Mouse (Mus musculus): ENCODE results near the gene Als2. TPM values are rescaled to one million over a fixed set of nuclear protein-coding genes. Genes with fewer than 3 reads are reported as not detected.
A peak's percentile ranks its signal among the peaks of the same experiment; 100 is the strongest.

The Als2 gene
- polyA plus RNA-seq, 1 experiment = not detected

GRCm38 (mm10) chr1:59144543-59144942 lies 92.5 kb downstream of the Als2 start:
- no peaks in the 10 kb centered on the region for H3K4me1 ChIP-seq (ENCODE audit: control insufficient read depth, insufficient read depth, low read length)
- WGBS = 77% methylated on average over 10 of the region's 10 CpGs
- no peak overlapping the region for H3K4me3 ChIP-seq (ENCODE audit: insufficient read depth, low read depth, low read length)
- H3K27ac ChIP-seq (ENCODE audit: insufficient read depth, low read depth, low read length) = no peak overlapping the region
- TF ChIP-seq POLR2A (IDR thresholded peaks at IDR 0.05; ENCODE audit: insufficient read depth, low read depth, low read length) (no peak), CTCF (IDR thresholded peaks at IDR 0.05; ENCODE audit: insufficient read depth, low read depth, low read length) (no peak)

GRCm38 (mm10) chr1:59142809-59143208 lies 94.2 kb downstream of the Als2 start:
- H3K4me1 ChIP-seq (ENCODE audit: control insufficient read depth, insufficient read depth, low read length) = no peaks in the 10 kb centered on the region
- TF ChIP-seq POLR2A (IDR thresholded peaks at IDR 0.05; ENCODE audit: insufficient read depth, low read depth, low read length) = no peak
- no peak for TF ChIP-seq CTCF (IDR thresholded peaks at IDR 0.05; ENCODE audit: insufficient read depth, low read depth, low read length)
- no peak overlapping the region for H3K4me3 ChIP-seq (ENCODE audit: insufficient read depth, low read depth, low read length)
- H3K27ac ChIP-seq (ENCODE audit: insufficient read depth, low read depth, low read length) = no peak overlapping the region

GRCm38 (mm10) chr1:59134419-59134818 lies 102.6 kb downstream of the Als2 start:
- WGBS = 68% methylated on average over 5 of the region's 5 CpGs
- Histone ChIP-seq H3K4me1 (ENCODE audit: control insufficient read depth, insufficient read depth, low read length) (no peaks in the 10 kb centered on the region), H3K27ac (ENCODE audit: insufficient read depth, low read depth, low read length) (no peak overlapping the region), H3K4me3 (ENCODE audit: insufficient read depth, low read depth, low read length) (no peak overlapping the region)
- TF ChIP-seq CTCF (IDR thresholded peaks at IDR 0.05; ENCODE audit: insufficient read depth, low read depth, low read length) = no peak
- TF ChIP-seq POLR2A (IDR thresholded peaks at IDR 0.05; ENCODE audit: insufficient read depth, low read depth, low read length) = no peak

- WGBS = 77% methylated on average over 7 of the region's 7 CpGs
- H3K4me3 ChIP-seq (ENCODE audit: insufficient read depth, low read depth, low read length) = no peak overlapping the region
- TF ChIP-seq CTCF (IDR thresholded peaks at IDR 0.05; ENCODE audit: insufficient read depth, low read depth, low read length) = no peak
- no peak for TF ChIP-seq POLR2A (IDR thresholded peaks at IDR 0.05; ENCODE audit: insufficient read depth, low read depth, low read length)
- no peak overlapping the region for H3K27ac ChIP-seq (ENCODE audit: insufficient read depth, low read depth, low read length)
- no peaks in the 10 kb centered on the region for H3K4me1 ChIP-seq (ENCODE audit: control insufficient read depth, insufficient read depth, low read length)
Observed at GRCm38 (mm10) chr1:59128879-59129278, 108.2 kb downstream of the Als2 start.

GRCm38 (mm10) chr1:59125558-59125957 lies 111.5 kb downstream of the Als2 start:
- H3K4me3 ChIP-seq (ENCODE audit: insufficient read depth, low read depth, low read length) = no peak overlapping the region
- H3K4me1 ChIP-seq (ENCODE audit: control insufficient read depth, insufficient read depth, low read length) = no peaks in the 10 kb centered on the region
- TF ChIP-seq POLR2A (IDR thresholded peaks at IDR 0.05; ENCODE audit: insufficient read depth, low read depth, low read length) (no peak), CTCF (IDR thresholded peaks at IDR 0.05; ENCODE audit: insufficient read depth, low read depth, low read length) (no peak)
- no peak overlapping the region for H3K27ac ChIP-seq (ENCODE audit: insufficient read depth, low read depth, low read length)
- 82% methylated on average over 5 of the region's 5 CpGs for WGBS

GRCm38 (mm10) chr1:59119720-59120457 lies 117.1 kb downstream of the Als2 start, which contains the start of gene Tmem237:
TSS of gene Tmem237 (minus strand) at chr1:59120408.
- Histone ChIP-seq H3K4me3 (ENCODE audit: insufficient read depth, low read depth, low read length) (peak within 1 kb of the TSS; percentile 94), H3K4me1 (ENCODE audit: control insufficient read depth, insufficient read depth, low read length) (no peaks in the 10 kb centered on the region), H3K27ac (ENCODE audit: insufficient read depth, low read depth, low read length) (peak within 1 kb of the TSS; percentile 76)
- TF ChIP-seq CTCF (IDR thresholded peaks at IDR 0.05; ENCODE audit: insufficient read depth, low read depth, low read length) (no peak), POLR2A (IDR thresholded peaks at IDR 0.05; ENCODE audit: insufficient read depth, low read depth, low read length) (peak; percentile 73)
- under 1% methylated on average over 74 of the region's 74 CpGs for WGBS

Other genes with a start within 250 kb of the Als2 start
- not detected in 2 replicates for gene C2cd6, start 142.3 kb downstream of the Als2 start, polyA plus RNA-seq (2012; ENCODE audit: insufficient read depth, insufficient read length, low replicate concordance, missing spikeins)
- gene Tmem237, start 116.8 kb downstream of the Als2 start, polyA plus RNA-seq (2012; ENCODE audit: insufficient read depth, insufficient read length, low replicate concordance, missing spikeins) = not detected in 2 replicates
- not detected in 2 replicates for gene Mpp4, start 73.8 kb downstream of the Als2 start, polyA plus RNA-seq (2012; ENCODE audit: insufficient read depth, insufficient read length, low replicate concordance, missing spikeins)
- gene Cdk15, start 19.7 kb upstream of the Als2 start, polyA plus RNA-seq (2012; ENCODE audit: insufficient read depth, insufficient read length, low replicate concordance, missing spikeins) = not detected in 2 replicates
- gene Fzd7, start 245.2 kb upstream of the Als2 start, polyA plus RNA-seq (2012; ENCODE audit: insufficient read depth, insufficient read length, low replicate concordance, missing spikeins) = not detected in 2 replicates

Data from olfactory bulb, adult 2 months (tissue).